Mouse (Mus musculus): Measurements from ENCODE around the gene Ewsr1.

GRCm38 (mm10) chr11:5139372-5139771 lies 40.3 kb upstream of the Ewsr1 start:
- TF ChIP-seq POLR2A (IDR thresholded peaks at IDR 0.05; ENCODE audit: borderline replicate concordance, insufficient read depth, low read length) (no peak), CTCF (IDR thresholded peaks at IDR 0.05; ENCODE audit: borderline replicate concordance, insufficient read depth, low read depth, low read length) (no peak)

All from cerebellum, adult 2 months (tissue).